Mouse (Mus musculus): ENCODE data around the gene Gm11032. TPM values are rescaled to one million over a fixed set of nuclear protein-coding genes. Genes with fewer than 3 reads are reported as not detected.

Gene Gm11032
- total and polyA plus RNA-seq, 3 experiments, result not detected

DNA sequence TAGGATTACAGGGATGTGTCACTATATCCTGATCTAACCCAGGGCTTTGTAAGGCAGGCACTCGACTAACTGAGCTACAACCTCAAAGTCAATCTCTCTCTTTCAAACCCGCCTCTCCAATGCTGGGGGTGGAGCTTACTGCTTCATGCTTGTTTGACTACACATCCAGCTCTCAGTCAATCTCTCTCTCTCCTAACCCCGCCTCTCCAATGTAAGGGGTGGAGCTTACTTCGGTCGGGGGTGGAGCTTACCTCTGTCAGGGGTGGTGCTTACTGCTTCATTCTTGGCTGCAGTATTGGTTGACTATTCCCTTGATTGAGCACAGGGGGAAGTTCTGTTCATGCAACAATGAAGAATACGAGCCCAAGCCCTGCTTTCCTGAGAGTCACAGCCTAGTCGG, 14.5 kb upstream of the Gm11032 start:
- Histone ChIP-seq H3K27ac (ENCODE audit: control insufficient read depth, low read depth, low read length) (no peak overlapping the region), H3K9me3 (replicated peaks; ENCODE audit: insufficient read depth, low read length) (no peaks in the 10 kb centered on the region), H3K9ac (ENCODE audit: control insufficient read depth, low read depth, low read length, poor library complexity, severe bottlenecking) (no peak overlapping the region), H3K4me1 (ENCODE audit: control insufficient read depth in 1 of 2, insufficient read depth in 2 of 2, low read length in 2 of 2) (peaks cover 7 to 10% of the 10 kb centered on the region in 2 experiments), H3K36me3 (ENCODE audit: control insufficient read depth in 1 of 2, insufficient read depth in 2 of 2, low read length in 2 of 2) (peaks cover 0 to 4% of the 10 kb centered on the region in 2 experiments; a peak in 1 of 4 replicates), H3K27me3 (ENCODE audit: control insufficient read depth in 1 of 2, insufficient read depth in 2 of 2, low read length in 2 of 2) (peaks cover 5 to 16% of the 10 kb centered on the region in 2 experiments), H3K79me2 (ENCODE audit: control insufficient read depth, insufficient read depth, low read length, poor library complexity) (no peaks in the 10 kb centered on the region), H3K4me3 (ENCODE audit: control insufficient read depth in 1 of 2, insufficient read depth in 1 of 2, low read depth in 2 of 2, low read length in 2 of 2) (peak overlapping the region in 1 of 2 experiments; percentile 41; a peak in 1 of 4 replicates)
- DNase-seq (ENCODE audit: low read depth, low spot score), result peak; percentile 95
- TF ChIP-seq BHLHE40 (IDR thresholded peaks at IDR 0.05; ENCODE audit: borderline replicate concordance, low read depth, low read length), result no peak
- no peak for TF ChIP-seq MAFK (IDR thresholded peaks at IDR 0.05; ENCODE audit: borderline replicate concordance, low read depth, low read length)
- TF ChIP-seq MXI1 (IDR thresholded peaks at IDR 0.05; ENCODE audit: low read depth, low read length), result no peak
- no peak for TF ChIP-seq ZMIZ1 (IDR thresholded peaks at IDR 0.05; ENCODE audit: low read depth, low read length)
- no peak for TF ChIP-seq USF1 (IDR thresholded peaks at IDR 0.05; ENCODE audit: low read depth, low read length)
- TF ChIP-seq E2F4 (IDR thresholded peaks at IDR 0.05; ENCODE audit: borderline replicate concordance, low read depth, low read length), result no peak
- no peak for TF ChIP-seq MEF2A (IDR thresholded peaks at IDR 0.05; ENCODE audit: extremely low read depth, insufficient replicate concordance, low read depth, low read length, poor library complexity, severe bottlenecking)
- TF ChIP-seq ELF1 (IDR thresholded peaks at IDR 0.05; ENCODE audit: low read depth, low read length), result no peak
- TF ChIP-seq EP300 (IDR thresholded peaks at IDR 0.05; ENCODE audit: low read depth in 1 of 2, low read length in 2 of 2), result no peak
- no peak for TF ChIP-seq MYC (IDR thresholded peaks at IDR 0.05; ENCODE audit: low read depth, low read length)

DNA sequence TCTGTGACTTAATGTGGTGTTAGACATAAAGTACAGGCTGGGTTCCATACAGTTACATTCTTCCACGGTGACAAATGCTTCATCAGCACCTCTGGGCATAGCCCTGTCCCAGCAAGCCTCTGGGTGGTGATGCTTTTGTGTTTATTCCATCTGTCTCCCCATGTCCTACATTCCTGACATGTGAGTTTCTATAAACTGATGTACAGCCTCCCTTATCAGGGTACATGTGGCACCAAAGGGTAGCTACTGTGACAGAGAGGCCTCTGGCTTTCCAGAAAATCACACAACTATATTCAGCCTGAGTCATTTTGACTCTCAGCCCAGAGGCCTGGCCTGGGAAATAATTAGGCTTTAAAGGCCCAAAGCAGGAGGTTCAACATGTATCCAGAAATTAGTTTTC, 13.3 kb upstream of the Gm11032 start:
- no peak for DNase-seq (ENCODE audit: low read depth, low spot score)
- no peaks in the 10 kb centered on the region for H3K9me3 ChIP-seq (replicated peaks; ENCODE audit: insufficient read depth, low read length)
- H3K36me3 ChIP-seq (ENCODE audit: control insufficient read depth in 1 of 2, insufficient read depth in 2 of 2, low read length in 2 of 2), result peaks cover 0 to 4% of the 10 kb centered on the region in 2 experiments; a peak in 1 of 4 replicates
- no peak overlapping the region for H3K4me3 ChIP-seq (ENCODE audit: control insufficient read depth in 1 of 2, insufficient read depth in 1 of 2, low read depth in 2 of 2, low read length in 2 of 2)
- H3K79me2 ChIP-seq (ENCODE audit: control insufficient read depth, insufficient read depth, low read length, poor library complexity), result no peaks in the 10 kb centered on the region
- H3K9ac ChIP-seq (ENCODE audit: control insufficient read depth, low read depth, low read length, poor library complexity, severe bottlenecking), result no peak overlapping the region
- H3K27me3 ChIP-seq (ENCODE audit: control insufficient read depth in 1 of 2, insufficient read depth in 2 of 2, low read length in 2 of 2), result peaks cover 9 to 25% of the 10 kb centered on the region in 2 experiments
- no peak overlapping the region for H3K27ac ChIP-seq (ENCODE audit: control insufficient read depth, low read depth, low read length)
- no peak for TF ChIP-seq UBTF (IDR thresholded peaks at IDR 0.05; ENCODE audit: borderline replicate concordance, insufficient read depth, low read depth, low read length)
- no peak for TF ChIP-seq ZNF384 (IDR thresholded peaks at IDR 0.05; ENCODE audit: low read depth, low read length)
- TF ChIP-seq NRF1 (IDR thresholded peaks at IDR 0.05; ENCODE audit: insufficient read depth, low read depth, low read length, poor library complexity, severe bottlenecking), result no peak
- no peak for TF ChIP-seq USF2 (IDR thresholded peaks at IDR 0.05; ENCODE audit: borderline replicate concordance in 1 of 2, insufficient read depth in 1 of 2, low read depth in 1 of 2, low read length in 2 of 2)
- TF ChIP-seq E2F4 (IDR thresholded peaks at IDR 0.05; ENCODE audit: borderline replicate concordance, low read depth, low read length), result no peak
- TF ChIP-seq HCFC1 (IDR thresholded peaks at IDR 0.05; ENCODE audit: low read depth, low read length), result no peak
- TF ChIP-seq MXI1 (IDR thresholded peaks at IDR 0.05; ENCODE audit: low read depth, low read length), result no peak
- no peak for TF ChIP-seq GABPA (IDR thresholded peaks at IDR 0.05; ENCODE audit: low read depth, low read length)
- no peak for TF ChIP-seq TBP (IDR thresholded peaks at IDR 0.05; ENCODE audit: low read depth, low read length)
- TF ChIP-seq ETS1 (IDR thresholded peaks at IDR 0.05; ENCODE audit: low read depth, low read length), result no peak
- peaks cover 7 to 10% of the 10 kb centered on the region in 2 experiments for H3K4me1 ChIP-seq (ENCODE audit: control insufficient read depth in 1 of 2, insufficient read depth in 2 of 2, low read length in 2 of 2)
